In the genomic region with DNA sequence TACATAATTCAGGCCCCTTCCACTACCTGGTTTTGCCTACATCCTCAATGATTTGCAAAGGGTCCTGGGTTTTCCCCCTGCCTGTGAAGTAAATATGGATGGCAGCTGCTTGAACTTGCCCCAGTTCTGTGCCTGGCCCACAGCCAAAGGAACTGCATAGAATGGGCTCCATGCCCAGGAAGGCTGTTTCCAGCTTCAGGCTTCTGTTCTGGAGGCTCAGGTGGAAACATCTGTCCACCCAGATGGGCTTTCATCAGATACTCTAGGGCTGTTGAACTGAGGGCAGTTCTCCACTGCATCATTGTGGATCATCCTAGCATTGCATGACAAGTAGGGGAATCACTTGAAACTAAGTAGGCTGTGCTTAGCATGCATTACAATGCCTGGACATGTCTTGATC, we compare ENCODE assay signal across 8 mouse cellular contexts. TPM values are rescaled to one million over a fixed set of nuclear protein-coding genes. Genes with fewer than 3 reads are reported as not detected.
A peak's percentile ranks its signal among the peaks of the same experiment; 100 is the strongest.
DNase-seq lines count a peak whose midpoint lies in the region; ATAC-seq and TF ChIP-seq lines count a peak whose summit lies in the region.

No protein-coding gene starts in this region.

- no peaks in the 10 kb centered on the region for H3K9me3 ChIP-seq in kidney, embryonic 15.5 days (replicated peaks)
- no peaks in the 10 kb centered on the region for H3K9me3 ChIP-seq in forebrain, postnatal 0 days (ENCODE audit: low read length)
- no peaks in the 10 kb centered on the region for H3K9me3 ChIP-seq in kidney, embryonic 16.5 days (ENCODE audit: low read length)
- no peaks in the 10 kb centered on the region for H3K9me3 ChIP-seq in lung, postnatal 0 days (ENCODE audit: low read length)

- TF ChIP-seq CTCF in forebrain, postnatal 0 days (IDR thresholded peaks at IDR 0.05; ENCODE audit: low read depth): no peak
- no peak for TF ChIP-seq CTCF in lung, postnatal 0 days (IDR thresholded peaks at IDR 0.05)

- no peak for ATAC-seq in kidney, embryonic 15.5 days (replicated peaks; ENCODE audit: low FRiP score)
- no peak for ATAC-seq in forebrain, postnatal 0 days
- ATAC-seq in kidney, embryonic 16.5 days (ENCODE audit: low FRiP score, low TSS enrichment): 0 out of 2 replicates have a peak, but pooled peaks have one; percentile 49
- peak; percentile 25; the same call in 1 of the 2 replicates for ATAC-seq in lung, postnatal 0 days

- H3K4me1 ChIP-seq in kidney, embryonic 15.5 days: no peaks in the 10 kb centered on the region
- no peaks in the 10 kb centered on the region for H3K4me1 ChIP-seq in forebrain, postnatal 0 days (ENCODE audit: insufficient read depth)
- no peaks in the 10 kb centered on the region for H3K4me1 ChIP-seq in kidney, embryonic 16.5 days (ENCODE audit: insufficient read depth, low read length)
- H3K4me1 ChIP-seq in lung, postnatal 0 days (ENCODE audit: insufficient read depth, low read depth, low read length): no peaks in the 10 kb centered on the region

- no peak for TF ChIP-seq EP300 in lung, postnatal 0 days (IDR thresholded peaks at IDR 0.05)

- H3K9ac ChIP-seq in kidney, embryonic 15.5 days: no peak overlapping the region
- H3K9ac ChIP-seq in forebrain, postnatal 0 days: no peak overlapping the region
- H3K9ac ChIP-seq in kidney, embryonic 16.5 days (replicated peaks; ENCODE audit: low read length): no peak overlapping the region
- H3K9ac ChIP-seq in lung, postnatal 0 days (replicated peaks; ENCODE audit: low read depth): no peak overlapping the region

- H3K27me3 ChIP-seq in kidney, embryonic 15.5 days: no peaks in the 10 kb centered on the region
- H3K27me3 ChIP-seq in forebrain, postnatal 0 days (ENCODE audit: insufficient read depth, low read length): no peaks in the 10 kb centered on the region
- no peaks in the 10 kb centered on the region for H3K27me3 ChIP-seq in kidney, embryonic 16.5 days (ENCODE audit: insufficient read depth, low read length)
- no peaks in the 10 kb centered on the region for H3K27me3 ChIP-seq in lung, postnatal 0 days (replicated peaks; ENCODE audit: insufficient read depth, low read length)

- H3K4me3 ChIP-seq in kidney, embryonic 15.5 days (replicated peaks): no peak overlapping the region
- H3K4me3 ChIP-seq in forebrain, postnatal 0 days (ENCODE audit: low read depth, low read length): no peak overlapping the region
- no peak overlapping the region for H3K4me3 ChIP-seq in kidney, embryonic 16.5 days (ENCODE audit: low read length)
- H3K4me3 ChIP-seq in lung, postnatal 0 days (ENCODE audit: low read depth, low read length): no peak overlapping the region

- H3K36me3 ChIP-seq in kidney, embryonic 15.5 days: peaks cover 98% of the 10 kb centered on the region
- peaks cover 83% of the 10 kb centered on the region for H3K36me3 ChIP-seq in forebrain, postnatal 0 days (ENCODE audit: insufficient read depth)
- peaks cover 67% of the 10 kb centered on the region for H3K36me3 ChIP-seq in kidney, embryonic 16.5 days (ENCODE audit: insufficient read depth, low read length)
- H3K36me3 ChIP-seq in lung, postnatal 0 days (ENCODE audit: insufficient read depth, low read length): peaks cover 26% of the 10 kb centered on the region

- no peak overlapping the region for H3K27ac ChIP-seq in kidney, embryonic 15.5 days
- H3K27ac ChIP-seq in forebrain, postnatal 0 days (ENCODE audit: low read depth, low read length): no peak overlapping the region
- H3K27ac ChIP-seq in kidney, embryonic 16.5 days (ENCODE audit: low read length): no peak overlapping the region
- H3K27ac ChIP-seq in lung, postnatal 0 days (ENCODE audit: low read length): no peak overlapping the region

- DNase-seq in kidney, adult 11 months: peak; percentile 17
- DNase-seq in adrenal gland, adult 8-10 months: peak; percentile 41
- DNase-seq in forebrain, postnatal 0 days: peak; percentile 52
- peak; percentile 52 for DNase-seq in lung, postnatal 0 days (ENCODE audit: low spot score)
- DNase-seq in spleen, adult 12 weeks (ENCODE audit: low spot score): no peak
- DNase-seq in urinary bladder, postnatal 25 days (ENCODE audit: low spot score): no peak

- no peak overlapping the region for H3K4me2 ChIP-seq in kidney, embryonic 15.5 days
- no peak overlapping the region for H3K4me2 ChIP-seq in forebrain, postnatal 0 days (ENCODE audit: low read depth)
- no peak overlapping the region for H3K4me2 ChIP-seq in kidney, embryonic 16.5 days (replicated peaks; ENCODE audit: low read depth, low read length)
- H3K4me2 ChIP-seq in lung, postnatal 0 days (replicated peaks; ENCODE audit: low read depth, low read length): no peak overlapping the region

RNA-seq across cellular contexts. Expression of a gene that starts 18.2 kb away (rescaled TPM):
- 248 TPM in 2 replicates for polyA plus RNA-seq in kidney, embryonic 15.5 days (2015; fragmentation: Nextera tagmentation; extraction: Ambion mirVana)
- total RNA-seq in adrenal gland, adult 8-10 months (2022): 100 to 1,000 TPM; 149 to 160 (median 153) TPM
- total RNA-seq in forebrain, postnatal 0 days (2014; rRNA removed): 121 and 124 TPM in 2 replicates
- 226 and 244 TPM in 2 replicates for polyA plus RNA-seq in forebrain, postnatal 0 days (2015; fragmentation: Nextera tagmentation; extraction: Ambion mirVana)
- 250 and 255 TPM in 2 replicates for polyA plus RNA-seq in kidney, embryonic 16.5 days (2015; fragmentation: Nextera tagmentation; extraction: Ambion mirVana)
- 100 and 114 TPM in 2 replicates for polyA plus RNA-seq in lung, postnatal 0 days (2015; fragmentation: Nextera tagmentation; extraction: Ambion mirVana)

RNA-seq across cellular contexts. Expression of a gene that starts 30.1 kb away (rescaled TPM):
- 707 and 718 TPM in 2 replicates for polyA plus RNA-seq in kidney, embryonic 15.5 days (2015; fragmentation: Nextera tagmentation; extraction: Ambion mirVana)
- total RNA-seq in adrenal gland, adult 8-10 months (2022): 100 to 1,000 TPM; 231 to 315 (median 255) TPM
- total RNA-seq in forebrain, postnatal 0 days (2014; rRNA removed): 67.3 and 70.1 TPM in 2 replicates
- 717 and 727 TPM in 2 replicates for polyA plus RNA-seq in forebrain, postnatal 0 days (2015; fragmentation: Nextera tagmentation; extraction: Ambion mirVana)
- polyA plus RNA-seq in kidney, embryonic 16.5 days (2015; fragmentation: Nextera tagmentation; extraction: Ambion mirVana): 723 and 752 TPM in 2 replicates
- 686 and 696 TPM in 2 replicates for polyA plus RNA-seq in lung, postnatal 0 days (2015; fragmentation: Nextera tagmentation; extraction: Ambion mirVana)

RNA-seq across cellular contexts. Expression of a gene that starts 36.2 kb away (rescaled TPM):
- not detected in 2 replicates for polyA plus RNA-seq in kidney, embryonic 15.5 days (2015; fragmentation: Nextera tagmentation; extraction: Ambion mirVana)
- total RNA-seq in adrenal gland, adult 8-10 months (2022): not detected
- total RNA-seq in forebrain, postnatal 0 days (2014; rRNA removed): not detected in 2 replicates
- polyA plus RNA-seq in forebrain, postnatal 0 days (2015; fragmentation: Nextera tagmentation; extraction: Ambion mirVana): not detected in 2 replicates
- polyA plus RNA-seq in kidney, embryonic 16.5 days (2015; fragmentation: Nextera tagmentation; extraction: Ambion mirVana): not detected in 2 replicates
- polyA plus RNA-seq in lung, postnatal 0 days (2015; fragmentation: Nextera tagmentation; extraction: Ambion mirVana): not detected in 2 replicates

Comparison
In these comparisons a context has a peak if more than half of its experiments do, and no peak if none do; other contexts are left out.
1. ATAC-seq: peak in kidney, embryonic 16.5 days (single experiment) and lung, postnatal 0 days (single experiment); none in kidney, embryonic 15.5 days (single experiment) and forebrain, postnatal 0 days (single experiment).
2. DNase-seq: peak in kidney, adult 11 months (single experiment), adrenal gland, adult 8-10 months (single experiment), forebrain, postnatal 0 days (single experiment) and lung, postnatal 0 days (single experiment); none in spleen, adult 12 weeks (single experiment) and urinary bladder, postnatal 25 days (single experiment).